Mouse (Mus musculus): ENCODE measurements around the gene Rnase13.
"Not testable (repeated sequence)": the region's sequence is repeated elsewhere in the genome, so short reads cannot be mapped to it uniquely, and the experiment has no call there.

Gene Rnase13

GRCm38 (mm10) chr14:51922571-51922865, at the start of gene Rnase13:
Gene Rnase13, minus strand, starts transcription at chr14:51922773.
- no peak for ATAC-seq (ENCODE audit: low TSS enrichment)

- ATAC-seq (ENCODE audit: low TSS enrichment) = no peak
These were observed 44.8 kb upstream of the Rnase13 start for GRCm38 (mm10) chr14:51967400-51967799.

- no peak for ATAC-seq (ENCODE audit: low TSS enrichment)
These were observed 37.7 kb upstream of the Rnase13 start for GRCm38 (mm10) chr14:51960316-51960715.

- no peak for ATAC-seq (ENCODE audit: low TSS enrichment)
These were observed 20.8 kb upstream of the Rnase13 start for GRCm38 (mm10) chr14:51943336-51943735.

GRCm38 (mm10) chr14:51942236-51942635, 19.7 kb upstream of the Rnase13 start:
- no peak for ATAC-seq (ENCODE audit: low TSS enrichment)

GRCm38 (mm10) chr14:51941577-51941976, 19.0 kb upstream of the Rnase13 start:
- ATAC-seq (ENCODE audit: low TSS enrichment) = no peak

GRCm38 (mm10) chr14:51940944-51941560, 18.5 kb upstream of the Rnase13 start:
- ATAC-seq (ENCODE audit: low TSS enrichment) = no peak

- ATAC-seq (ENCODE audit: low TSS enrichment) = no peak
These were observed 16.4 kb upstream of the Rnase13 start for GRCm38 (mm10) chr14:51939005-51939404.

- no peak for ATAC-seq (ENCODE audit: low TSS enrichment)
These were observed 9.8 kb upstream of the Rnase13 start for GRCm38 (mm10) chr14:51932092-51933020.

- ATAC-seq (ENCODE audit: low TSS enrichment) = peak; percentile 88
These were observed 8.3 kb upstream of the Rnase13 start for GRCm38 (mm10) chr14:51930824-51931223.

GRCm38 (mm10) chr14:51929968-51930367, 7.4 kb upstream of the Rnase13 start:
- ATAC-seq (ENCODE audit: low TSS enrichment) = peak; percentile 53

GRCm38 (mm10) chr14:51929309-51929943, 6.9 kb upstream of the Rnase13 start:
- peak; percentile 95 for ATAC-seq (ENCODE audit: low TSS enrichment)

- not testable (repeated sequence) for ATAC-seq (ENCODE audit: low TSS enrichment)
These were observed 4.4 kb upstream of the Rnase13 start for GRCm38 (mm10) chr14:51926930-51927329.

- ATAC-seq (ENCODE audit: low TSS enrichment) = no peak
These were observed 919 bp upstream of the Rnase13 start for GRCm38 (mm10) chr14:51923492-51923891.

- peak; percentile 70 for ATAC-seq (ENCODE audit: low TSS enrichment)
These were observed 337 bp upstream of the Rnase13 start for GRCm38 (mm10) chr14:51922910-51923309.

GRCm38 (mm10) chr14:51921759-51922570, 608 bp downstream of the Rnase13 start:
- peak; percentile 50 for ATAC-seq (ENCODE audit: low TSS enrichment)

GRCm38 (mm10) chr14:51918966-51919365, 3.6 kb downstream of the Rnase13 start:
- ATAC-seq (ENCODE audit: low TSS enrichment) = peak; percentile 42

- ATAC-seq (ENCODE audit: low TSS enrichment) = no peak
These were observed 4.4 kb downstream of the Rnase13 start, which contains the start of gene Tppp2 for GRCm38 (mm10) chr14:51918125-51918524. Gene Tppp2, plus strand, starts transcription at chr14:51918425.

GRCm38 (mm10) chr14:51916539-51916938, 6.0 kb downstream of the Rnase13 start:
- ATAC-seq (ENCODE audit: low TSS enrichment) = no peak

- peak; percentile 29; the same call in 1 of the 2 replicates for ATAC-seq (ENCODE audit: low TSS enrichment)
These were observed 7.5 kb downstream of the Rnase13 start for GRCm38 (mm10) chr14:51915030-51915429.

GRCm38 (mm10) chr14:51913960-51914762, 8.4 kb downstream of the Rnase13 start, which contains the start of gene Ndrg2:
Gene Ndrg2, minus strand, starts transcription at chr14:51914158.
- 0 out of 2 replicates have a peak, but pooled peaks have one; percentile 14 for ATAC-seq (ENCODE audit: low TSS enrichment)

All from frontal cortex, adult (tissue).